Mouse (Mus musculus): ENCODE results near the gene Ubl3. TPM values are rescaled to one million over a fixed set of nuclear protein-coding genes. Genes with fewer than 3 reads are reported as not detected.

The Ubl3 gene
- polyA plus RNA-seq, 1 experiment from 2014 or later, result 55.0 TPM

- Histone ChIP-seq H3K9me3 (no peaks in the 10 kb centered on the region), H3K4me3 (no peak overlapping the region), H3K4me1 (peaks cover 47% of the 10 kb centered on the region), H3K27ac (replicated peaks) (no peak overlapping the region), H3K9ac (no peak overlapping the region), H3K4me2 (no peak overlapping the region), H3K36me3 (no peaks in the 10 kb centered on the region), H3K27me3 (replicated peaks) (no peaks in the 10 kb centered on the region)
- no peak for ATAC-seq (ENCODE audit: extremely low read depth, insufficient number of reproducible peaks, low FRiP score, low TSS enrichment)
- WGBS, result 83% methylated on average over 8 of the region's 8 CpGs
Measured at GRCm38 (mm10) chr5:148526631-148527030, 26.0 kb downstream of the Ubl3 start.

- no peak overlapping the region for H3K4me3 ChIP-seq
- WGBS, result 77% methylated on average over 5 of the region's 5 CpGs
Measured at GRCm38 (mm10) chr5:148523202-148523971, 29.2 kb downstream of the Ubl3 start.

GRCm38 (mm10) chr5:148522378-148522777 lies 30.2 kb downstream of the Ubl3 start:
- H3K4me1 ChIP-seq, result peaks cover 48% of the 10 kb centered on the region
- WGBS, result 82% methylated on average over 3 of the region's 3 CpGs
- no peak overlapping the region for H3K4me2 ChIP-seq
- H3K9ac ChIP-seq, result no peak overlapping the region
- no peaks in the 10 kb centered on the region for H3K9me3 ChIP-seq
- no peak overlapping the region for H3K27ac ChIP-seq (replicated peaks)
- no peak overlapping the region for H3K4me3 ChIP-seq
- H3K36me3 ChIP-seq, result no peaks in the 10 kb centered on the region
- H3K27me3 ChIP-seq (replicated peaks), result no peaks in the 10 kb centered on the region
- no peak for ATAC-seq (ENCODE audit: extremely low read depth, insufficient number of reproducible peaks, low FRiP score, low TSS enrichment)

More at GRCm38 (mm10) chr5:148523202-148523971, 29.2 kb downstream of the Ubl3 start:
- H3K27ac ChIP-seq (replicated peaks), result no peak overlapping the region
- no peak for ATAC-seq (ENCODE audit: extremely low read depth, insufficient number of reproducible peaks, low FRiP score, low TSS enrichment)
- peaks cover 56% of the 10 kb centered on the region for H3K4me1 ChIP-seq
- H3K9me3 ChIP-seq, result no peaks in the 10 kb centered on the region
- no peak overlapping the region for H3K4me2 ChIP-seq
- no peaks in the 10 kb centered on the region for H3K27me3 ChIP-seq (replicated peaks)
- no peak overlapping the region for H3K9ac ChIP-seq
- H3K36me3 ChIP-seq, result no peaks in the 10 kb centered on the region

GRCm38 (mm10) chr5:148517445-148517844 lies 35.1 kb downstream of the Ubl3 start:
- Histone ChIP-seq H3K36me3 (no peaks in the 10 kb centered on the region), H3K9ac (no peak overlapping the region), H3K27ac (replicated peaks) (no peak overlapping the region), H3K4me2 (no peak overlapping the region), H3K4me1 (peaks cover 25% of the 10 kb centered on the region), H3K9me3 (no peaks in the 10 kb centered on the region), H3K4me3 (no peak overlapping the region), H3K27me3 (replicated peaks) (no peaks in the 10 kb centered on the region)
- 62% methylated on average over 4 of the region's 4 CpGs for WGBS
- ATAC-seq (ENCODE audit: extremely low read depth, insufficient number of reproducible peaks, low FRiP score, low TSS enrichment), result no peak

- Histone ChIP-seq H3K4me1 (peaks cover 24% of the 10 kb centered on the region), H3K4me2 (no peak overlapping the region), H3K9me3 (no peaks in the 10 kb centered on the region), H3K36me3 (peaks cover 47% of the 10 kb centered on the region), H3K4me3 (no peak overlapping the region), H3K27me3 (replicated peaks) (no peaks in the 10 kb centered on the region), H3K27ac (replicated peaks) (no peak overlapping the region), H3K9ac (no peak overlapping the region)
- no peak for ATAC-seq (ENCODE audit: extremely low read depth, insufficient number of reproducible peaks, low FRiP score, low TSS enrichment)
- 72% methylated on average over 5 of the region's 5 CpGs for WGBS
Measured at GRCm38 (mm10) chr5:148512042-148512640, 40.4 kb downstream of the Ubl3 start.

GRCm38 (mm10) chr5:148510265-148510664 lies 42.3 kb downstream of the Ubl3 start:
- peaks cover 24% of the 10 kb centered on the region for H3K4me1 ChIP-seq
- no peak overlapping the region for H3K4me3 ChIP-seq
- no peak overlapping the region for H3K4me2 ChIP-seq
- H3K27me3 ChIP-seq (replicated peaks), result no peaks in the 10 kb centered on the region
- H3K27ac ChIP-seq (replicated peaks), result no peak overlapping the region
- no peak overlapping the region for H3K9ac ChIP-seq
- 57% methylated on average over 2 of the region's 2 CpGs for WGBS
- peaks cover 66% of the 10 kb centered on the region for H3K36me3 ChIP-seq
- H3K9me3 ChIP-seq, result no peaks in the 10 kb centered on the region
- ATAC-seq (ENCODE audit: extremely low read depth, insufficient number of reproducible peaks, low FRiP score, low TSS enrichment), result no peak

GRCm38 (mm10) chr5:148509731-148510130 lies 42.9 kb downstream of the Ubl3 start:
- WGBS, result 76% methylated on average over 7 of the region's 7 CpGs
- H3K4me3 ChIP-seq, result no peak overlapping the region
- no peaks in the 10 kb centered on the region for H3K27me3 ChIP-seq (replicated peaks)
- no peak overlapping the region for H3K9ac ChIP-seq
- H3K4me2 ChIP-seq, result no peak overlapping the region
- H3K9me3 ChIP-seq, result no peaks in the 10 kb centered on the region
- no peak overlapping the region for H3K27ac ChIP-seq (replicated peaks)
- H3K36me3 ChIP-seq, result peaks cover 68% of the 10 kb centered on the region
- no peak for ATAC-seq (ENCODE audit: extremely low read depth, insufficient number of reproducible peaks, low FRiP score, low TSS enrichment)
- peaks cover 24% of the 10 kb centered on the region for H3K4me1 ChIP-seq

GRCm38 (mm10) chr5:148508901-148509604 lies 43.5 kb downstream of the Ubl3 start:
- Histone ChIP-seq H3K4me2 (no peak overlapping the region), H3K4me3 (no peak overlapping the region), H3K4me1 (peaks cover 22% of the 10 kb centered on the region), H3K27me3 (replicated peaks) (no peaks in the 10 kb centered on the region), H3K9ac (no peak overlapping the region), H3K27ac (replicated peaks) (no peak overlapping the region), H3K36me3 (peaks cover 72% of the 10 kb centered on the region), H3K9me3 (no peaks in the 10 kb centered on the region)
- ATAC-seq (ENCODE audit: extremely low read depth, insufficient number of reproducible peaks, low FRiP score, low TSS enrichment), result no peak
- WGBS, result 80% methylated on average over 11 of the region's 11 CpGs

- Histone ChIP-seq H3K36me3 (peaks cover 71% of the 10 kb centered on the region), H3K4me3 (no peak overlapping the region), H3K4me1 (peaks cover 6% of the 10 kb centered on the region), H3K9ac (no peak overlapping the region), H3K27ac (replicated peaks) (no peak overlapping the region), H3K9me3 (no peaks in the 10 kb centered on the region), H3K27me3 (replicated peaks) (no peaks in the 10 kb centered on the region), H3K4me2 (no peak overlapping the region)
- ATAC-seq (ENCODE audit: extremely low read depth, insufficient number of reproducible peaks, low FRiP score, low TSS enrichment), result no peak
- 87% methylated on average over 17 of the region's 17 CpGs for WGBS
Measured at GRCm38 (mm10) chr5:148505381-148505780, 47.2 kb downstream of the Ubl3 start.

- peaks cover 40% of the 10 kb centered on the region for H3K36me3 ChIP-seq
Measured at GRCm38 (mm10) chr5:148502237-148502636, 50.4 kb downstream of the Ubl3 start.

GRCm38 (mm10) chr5:148501228-148501957 lies 51.2 kb downstream of the Ubl3 start:
- ATAC-seq (ENCODE audit: extremely low read depth, insufficient number of reproducible peaks, low FRiP score, low TSS enrichment), result no peak
- Histone ChIP-seq H3K9ac (no peak overlapping the region), H3K4me2 (no peak overlapping the region), H3K27ac (replicated peaks) (no peak overlapping the region), H3K27me3 (replicated peaks) (no peaks in the 10 kb centered on the region), H3K4me3 (no peak overlapping the region), H3K9me3 (peaks cover 11% of the 10 kb centered on the region; the same call in 1 of the 2 replicates), H3K36me3 (peaks cover 31% of the 10 kb centered on the region), H3K4me1 (no peaks in the 10 kb centered on the region)
- WGBS, result 84% methylated on average over 6 of the region's 6 CpGs

More at GRCm38 (mm10) chr5:148502237-148502636, 50.4 kb downstream of the Ubl3 start:
- Histone ChIP-seq H3K9ac (no peak overlapping the region), H3K9me3 (peaks cover 11% of the 10 kb centered on the region; the same call in 1 of the 2 replicates), H3K27ac (replicated peaks) (no peak overlapping the region), H3K4me3 (no peak overlapping the region), H3K4me2 (no peak overlapping the region), H3K27me3 (replicated peaks) (no peaks in the 10 kb centered on the region), H3K4me1 (no peaks in the 10 kb centered on the region)
- 95% methylated on average over 6 of the region's 6 CpGs for WGBS
- ATAC-seq (ENCODE audit: extremely low read depth, insufficient number of reproducible peaks, low FRiP score, low TSS enrichment), result no peak
